Mouse (Mus musculus) neutrophil, adult 59 days (primary cell): ENCODE data around the gene Dntt. TPM values are rescaled to one million over a fixed set of nuclear protein-coding genes. Genes with fewer than 3 reads are reported as not detected.

Experiments used
- total RNA-seq, 2 experiments: library from RNA; stranded (reverse); gene quantifications; 1 replicate in 1 of 2; 2 replicates in 1 of 2; pipeline ENCODE4 v1.2.4; 2023

Gene Dntt
- total RNA-seq = 1 to 10 TPM; 2.9 to 4.3 TPM

GRCm38 (mm10) chr19:41029219-41029618, at the start of gene Dntt:
Dntt (plus strand) TSS chr19:41029275.

GRCm38 (mm10) chr19:40994057-40994585, 35.0 kb upstream of the Dntt start, which contains the start of gene Blnk:
Blnk (minus strand) TSS chr19:40994535.

GRCm38 (mm10) chr19:41076906-41077305, 47.8 kb downstream of the Dntt start, which contains the start of gene Opalin:
Opalin (minus strand) TSS chr19:41077113.

Other genes with a start within 250 kb of the Dntt start
- gene Ccnj, start 198.0 kb upstream of the Dntt start, total RNA-seq = 1 to 10 TPM; 5.4 to 6.2 TPM
- gene Zfp518a, start 134.6 kb upstream of the Dntt start, total RNA-seq = 10 to 100 TPM; 19.0 to 22.2 TPM
- 1 to 10 TPM; 6.2 to 8.6 TPM for gene Blnk, start 34.7 kb upstream of the Dntt start, total RNA-seq
- gene Opalin, start 47.8 kb downstream of the Dntt start, total RNA-seq = not detected
- not detected for gene Tll2, start 177.6 kb downstream of the Dntt start, total RNA-seq
- 10 to 100 TPM; 83.0 to 94.9 TPM for gene Tm9sf3, start 234.7 kb downstream of the Dntt start, total RNA-seq